Mouse (Mus musculus) embryonic facial prominence, embryonic 14.5 days (tissue): ENCODE data around the gene Sufu. TPM values are rescaled to one million over a fixed set of nuclear protein-coding genes. Genes with fewer than 3 reads are reported as not detected.

ENCODE experiments used
- ATAC-seq: fragments of 200-750 bp; cut with Nextera tagmentation; 2 replicates; pipeline ENCODE4 v1.8.0; 2017; ENCODE audit warnings: low read depth, moderate number of reproducible peaks, moderate TSS enrichment
- DNase-seq: peaks from one replicate; pipeline ENCODE4 v3.0.0-alpha.2; 2015; ENCODE audit warnings: low spot score
- H3K27ac ChIP-seq: fragments of 300-500 bp; sonication (generic); replicated peaks from 2 replicates; pipeline ENCODE4 v1.5.1; 2014; ENCODE audit warnings: low read depth, mild to moderate bottlenecking, low read length, moderate library complexity
- H3K27me3 ChIP-seq: fragments of 300-500 bp; sonication (generic); replicated peaks from 2 replicates; pipeline ENCODE4 v1.6.1; 2014; ENCODE audit warnings: low read length; ENCODE audit not compliant: control insufficient read depth, insufficient read depth
- H3K36me3 ChIP-seq: fragments of 300-500 bp; sonication (generic); 2 replicates; pipeline ENCODE4 v1.6.1; 2014; ENCODE audit warnings: low read length, mixed read lengths; ENCODE audit not compliant: control insufficient read depth, insufficient read depth
- H3K4me1 ChIP-seq: fragments of 300-500 bp; sonication (generic); 2 replicates; pipeline ENCODE4 v1.6.1; 2014; ENCODE audit warnings: antibody characterized with exemption, low read length; ENCODE audit not compliant: control insufficient read depth, insufficient read depth
- H3K4me2 ChIP-seq: fragments of 300-500 bp; sonication (generic); 2 replicates; pipeline ENCODE4 v1.6.1; 2014; ENCODE audit warnings: low read depth, mild to moderate bottlenecking, low read length, moderate library complexity, mixed read lengths
- H3K4me3 ChIP-seq: fragments of 300-500 bp; sonication (generic); 2 replicates; pipeline ENCODE4 v1.5.1; 2014; ENCODE audit warnings: low read depth, mild to moderate bottlenecking, low read length
- H3K9ac ChIP-seq: fragments of 300-500 bp; sonication (generic); 2 replicates; pipeline ENCODE4 v1.6.1; 2014; ENCODE audit warnings: low read depth, mild to moderate bottlenecking, low read length, moderate library complexity, mixed read lengths
- H3K9me3 ChIP-seq: fragments of 300-500 bp; sonication (generic); 2 replicates; pipeline ENCODE4 v1.6.1; 2016; ENCODE audit warnings: low read length; ENCODE audit not compliant: control insufficient read depth
- WGBS: fragments of 180-500 bp; shearing (Covaris S2); extraction: QIAGEN DNeasy Blood & Tissue Kit; methylation state at CpG from one replicate; pipeline ENCODE4 v1.1.7; 2014; 5-methylcytosine and 5-hydroxymethylcytosine counted together
- polyA plus RNA-seq: library from polyadenylated mRNA; unstranded; fragments of >200 nt; fragmentation: Nextera tagmentation; extraction: Ambion mirVana; gene quantifications from 2 replicates; pipeline ENCODE4 v1.2.1, GENCODE M21; 2014

Sufu gene
- polyA plus RNA-seq, 1 experiment from 2014 or later: 34.3 TPM

DNA sequence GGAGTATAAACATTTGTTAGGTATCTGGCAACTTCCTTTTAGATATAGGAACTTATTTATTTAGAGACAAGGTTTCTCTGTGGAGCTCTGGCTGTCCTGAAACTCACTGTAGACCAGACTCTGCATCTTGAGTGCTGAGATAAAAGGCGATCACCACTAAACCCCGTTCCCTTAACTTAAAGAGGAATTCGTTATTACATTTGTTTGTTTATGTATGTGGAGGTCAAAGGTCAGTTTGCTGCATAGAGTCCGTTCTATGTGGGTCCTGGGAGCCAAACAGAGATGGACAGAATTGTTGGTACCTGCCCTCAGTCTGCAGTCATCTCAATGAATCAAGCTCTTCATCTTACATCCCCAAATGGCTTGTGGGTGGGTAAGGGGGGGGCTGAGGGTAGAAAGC is 20.8 kb upstream of the Sufu start:
- 51% methylated on average over 4 of the region's 4 CpGs for WGBS
- H3K9me3 ChIP-seq: no peaks in the 10 kb centered on the region

DNA sequence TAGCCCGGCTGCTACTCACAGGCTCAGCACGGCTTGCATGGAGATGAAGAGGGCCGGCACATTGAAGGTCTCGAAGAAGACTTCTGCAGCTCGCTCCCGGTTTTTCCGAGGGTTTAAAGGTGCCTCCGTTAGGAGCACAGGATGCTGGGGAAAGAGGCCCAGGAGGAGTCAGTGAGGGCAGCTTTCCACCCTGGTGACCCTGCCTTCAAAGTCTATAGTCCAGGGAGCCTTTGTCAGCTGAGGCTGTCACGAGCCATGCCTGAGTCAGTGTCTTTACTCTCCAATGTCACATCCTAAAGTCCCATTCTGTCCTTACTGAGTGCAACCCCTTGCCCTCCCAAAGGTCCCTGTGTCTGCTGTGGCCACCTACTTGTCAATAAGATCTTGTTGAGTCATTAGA is 14.4 kb upstream of the Sufu start:
- DNase-seq (no peak), ATAC-seq (no peak)
- Histone ChIP-seq H3K4me2 (no peak overlapping the region), H3K4me1 (no peaks in the 10 kb centered on the region), H3K27ac (no peak overlapping the region), H3K36me3 (peaks cover 94% of the 10 kb centered on the region), H3K27me3 (no peaks in the 10 kb centered on the region), H3K9ac (no peak overlapping the region), H3K9me3 (no peaks in the 10 kb centered on the region), H3K4me3 (no peak overlapping the region)
- WGBS: 87% methylated on average over 9 of the region's 9 CpGs

More for the DNA sequence above, 20.8 kb upstream of the Sufu start:
- Histone ChIP-seq H3K27me3 (no peaks in the 10 kb centered on the region), H3K4me3 (no peak overlapping the region), H3K9ac (no peak overlapping the region), H3K4me1 (no peaks in the 10 kb centered on the region), H3K36me3 (peaks cover 48% of the 10 kb centered on the region), H3K27ac (no peak overlapping the region), H3K4me2 (no peak overlapping the region)
- no peak for DNase-seq
- ATAC-seq: no peak

- Histone ChIP-seq H3K4me1 (peaks cover 9% of the 10 kb centered on the region), H3K9me3 (no peaks in the 10 kb centered on the region), H3K27ac (no peak overlapping the region), H3K4me2 (no peak overlapping the region), H3K27me3 (no peaks in the 10 kb centered on the region), H3K4me3 (no peak overlapping the region), H3K9ac (no peak overlapping the region), H3K36me3 (peaks cover 26% of the 10 kb centered on the region)
- no peak for DNase-seq
- 85% methylated on average over 5 of the region's 5 CpGs for WGBS
- no peak for ATAC-seq
Observed at GRCm38 (mm10) chr19:46389872-46390271, 6.8 kb upstream of the Sufu start.

DNA sequence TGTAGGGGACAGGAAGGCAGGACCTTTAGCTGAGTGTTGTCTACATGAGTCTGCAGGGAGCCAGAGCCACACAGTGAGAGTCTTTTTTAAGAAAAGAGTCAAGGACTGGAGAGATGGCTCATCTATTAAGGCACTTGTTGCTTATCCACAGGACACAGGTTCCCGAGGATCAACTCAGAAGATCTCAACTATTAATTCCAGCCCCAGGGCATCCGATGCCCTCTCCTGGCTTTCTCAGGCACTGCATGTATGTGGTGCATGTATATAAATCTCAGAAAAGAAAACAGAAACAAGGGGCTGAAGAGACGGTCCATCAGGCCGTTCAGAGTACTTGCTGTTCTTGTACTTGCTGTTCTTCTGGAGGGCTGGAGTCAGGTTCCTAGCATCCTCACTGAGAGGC is 4.7 kb upstream of the Sufu start:
- Histone ChIP-seq H3K4me1 (peaks cover 9% of the 10 kb centered on the region), H3K9me3 (no peaks in the 10 kb centered on the region), H3K27ac (no peak overlapping the region), H3K9ac (no peak overlapping the region), H3K4me2 (no peak overlapping the region), H3K36me3 (peaks cover 9% of the 10 kb centered on the region; the same call in 1 of the 2 replicates), H3K27me3 (no peaks in the 10 kb centered on the region), H3K4me3 (no peak overlapping the region)
- 47% methylated on average over 4 of the region's 4 CpGs for WGBS
- ATAC-seq: no peak
- DNase-seq: no peak

DNA sequence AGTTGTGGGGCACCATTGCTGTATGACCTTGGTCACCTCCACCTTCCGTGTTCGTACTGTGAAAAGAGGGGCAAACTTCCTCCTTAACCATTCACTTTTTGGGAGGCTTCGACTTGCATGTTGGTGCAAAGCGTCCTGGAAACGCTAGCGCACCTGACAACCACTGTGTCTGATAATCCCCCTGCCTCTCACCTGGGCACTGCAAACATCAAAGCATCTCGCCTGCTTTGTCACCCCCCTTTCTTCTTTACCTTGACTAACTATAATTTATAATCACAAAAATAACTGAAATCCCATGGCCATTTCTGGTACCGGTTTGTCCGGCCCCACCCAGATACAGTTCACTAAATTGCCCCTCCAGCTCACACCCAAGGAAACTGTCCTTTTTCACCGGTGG is 2.0 kb upstream of the Sufu start:
- WGBS: 8% methylated on average over 10 of the region's 10 CpGs
- peaks cover 25% of the 10 kb centered on the region for H3K4me1 ChIP-seq

DNA sequence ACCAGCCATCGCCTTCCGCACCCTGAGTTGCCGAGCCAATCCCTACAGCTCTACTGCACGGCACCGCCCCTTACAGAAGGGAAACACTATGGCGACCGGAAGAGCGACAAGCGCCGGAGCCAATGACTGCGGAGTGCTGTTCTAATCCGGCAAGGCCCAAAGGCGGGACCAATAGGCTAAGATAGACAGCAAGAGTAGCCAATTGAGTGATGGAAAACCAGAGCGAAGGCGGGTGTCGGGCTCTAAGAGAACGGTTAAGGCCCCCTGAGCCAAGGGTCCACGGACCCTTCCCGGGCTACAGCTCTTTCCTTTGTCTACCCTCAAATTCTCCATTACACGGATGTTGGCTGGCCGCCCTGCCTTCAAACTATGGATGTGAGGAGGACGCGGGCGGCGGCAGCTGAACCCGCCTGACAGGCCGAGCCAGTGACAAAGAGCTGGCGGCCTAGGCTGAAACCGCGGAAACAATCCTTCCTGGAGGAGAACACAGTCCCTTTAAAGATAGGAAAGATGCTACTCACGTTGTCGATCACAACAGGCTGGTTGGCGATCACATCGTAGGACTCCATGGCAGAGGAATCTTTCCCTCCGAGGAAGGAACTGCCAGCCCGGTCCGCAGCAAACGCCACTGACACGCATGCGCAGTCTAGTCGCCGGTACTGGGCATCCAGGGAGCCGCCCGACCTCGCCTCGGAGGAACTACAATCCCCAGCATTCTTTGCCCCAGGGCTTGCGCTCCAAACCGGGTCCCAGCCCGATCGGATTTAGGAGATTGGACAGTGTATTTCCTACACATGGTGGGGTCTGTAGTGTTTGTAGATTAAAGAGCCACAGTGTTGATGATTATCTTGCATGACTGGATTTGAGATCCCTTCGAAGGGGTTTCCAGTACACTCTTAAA is 1.3 kb upstream of the Sufu start, which contains the start of gene Actr1a:
TSS of gene Actr1a (minus strand) at position 640 of the 901 bp plus-strand sequence.
- peak within 1 kb of the TSS; percentile 86 for H3K9ac ChIP-seq
- H3K36me3 ChIP-seq: peaks cover 7% of the 10 kb centered on the region; the same call in 1 of the 2 replicates
- H3K4me2 ChIP-seq: peak within 1 kb of the TSS; percentile 93
- H3K27me3 ChIP-seq: no peaks in the 10 kb centered on the region
- ATAC-seq: peak; percentile 97
- DNase-seq: peak; percentile 100
- under 1% methylated on average over 51 of the region's 51 CpGs for WGBS
- peaks cover 30% of the 10 kb centered on the region for H3K4me1 ChIP-seq
- peak within 1 kb of the TSS; percentile 77 for H3K27ac ChIP-seq
- no peaks in the 10 kb centered on the region for H3K9me3 ChIP-seq
- H3K4me3 ChIP-seq: peak within 1 kb of the TSS; percentile 93

More for the DNA sequence above, 2.0 kb upstream of the Sufu start:
- ATAC-seq (no peak), DNase-seq (no peak)
- Histone ChIP-seq H3K27ac (no peak overlapping the region), H3K36me3 (peaks cover 7% of the 10 kb centered on the region; the same call in 1 of the 2 replicates), H3K9me3 (no peaks in the 10 kb centered on the region), H3K4me3 (peak overlapping the region; percentile 80), H3K4me2 (peak overlapping the region; percentile 93), H3K9ac (peak overlapping the region; percentile 60), H3K27me3 (no peaks in the 10 kb centered on the region)

DNA sequence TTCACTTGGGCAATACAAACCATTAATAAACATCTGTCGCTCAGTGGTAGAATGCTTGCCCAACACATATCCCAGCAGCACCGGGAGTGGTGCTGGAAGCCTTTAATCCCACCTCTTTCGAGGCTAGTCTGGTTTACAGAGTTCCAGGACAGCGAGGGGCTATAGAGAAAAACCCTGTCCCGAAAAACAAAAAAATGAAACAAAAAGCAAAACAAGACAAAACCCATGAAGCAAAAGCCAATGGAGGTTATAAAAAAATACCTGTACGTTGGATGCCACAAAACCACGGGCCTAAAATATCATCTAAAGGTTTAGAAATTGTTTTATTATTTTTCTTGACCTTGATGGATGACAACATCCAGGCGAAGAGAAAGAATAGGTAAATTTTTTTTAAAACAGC is 587 bp upstream of the Sufu start:
- H3K4me2 ChIP-seq: peak overlapping the region; percentile 93
- 10% methylated on average over 8 of the region's 8 CpGs for WGBS
- H3K9me3 ChIP-seq: no peaks in the 10 kb centered on the region
- no peak overlapping the region for H3K27ac ChIP-seq
- peaks cover 33% of the 10 kb centered on the region for H3K4me1 ChIP-seq
- peak overlapping the region; percentile 80 for H3K4me3 ChIP-seq
- DNase-seq: no peak
- peak overlapping the region; percentile 86; the same call in 1 of the 2 replicates for H3K9ac ChIP-seq
- peaks cover 14% of the 10 kb centered on the region for H3K36me3 ChIP-seq
- ATAC-seq: no peak
- H3K27me3 ChIP-seq: no peaks in the 10 kb centered on the region

DNA sequence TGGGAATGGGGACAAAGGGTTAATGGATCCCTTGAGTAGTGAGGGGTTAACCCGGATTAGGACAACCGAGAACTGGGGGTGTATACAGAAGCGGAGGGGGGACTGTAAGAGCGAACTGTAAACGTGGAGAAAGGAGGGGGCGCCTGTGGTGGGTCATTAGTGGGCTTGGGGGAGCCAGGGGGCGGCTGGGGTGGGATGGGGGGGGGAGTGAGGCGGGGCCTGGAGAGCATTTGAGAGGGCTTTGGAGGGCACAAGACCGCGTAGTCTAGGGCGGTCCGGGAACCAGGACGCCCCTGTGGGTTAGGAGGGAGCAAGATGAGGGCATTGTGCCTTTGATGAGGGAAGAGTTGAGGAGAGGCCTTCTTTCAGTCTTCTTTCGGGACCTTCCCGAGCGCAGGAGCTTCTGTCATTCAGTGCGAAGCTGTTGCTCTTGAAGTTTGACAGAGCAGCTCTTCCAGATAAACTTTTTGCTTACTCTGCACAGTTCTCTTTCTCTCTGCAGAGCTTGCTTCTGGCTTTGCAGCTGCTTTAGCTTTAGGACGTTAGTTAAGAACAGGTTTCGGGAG is 823 bp downstream of the Sufu start:
- Histone ChIP-seq H3K4me2 (peak overlapping the region; percentile 78), H3K27me3 (no peaks in the 10 kb centered on the region), H3K9ac (peak overlapping the region; percentile 86), H3K36me3 (peaks cover 11% of the 10 kb centered on the region), H3K27ac (peak overlapping the region; percentile 88), H3K9me3 (no peaks in the 10 kb centered on the region), H3K4me1 (peaks cover 33% of the 10 kb centered on the region), H3K4me3 (peak overlapping the region; percentile 93)
- DNase-seq (peak; percentile 64), ATAC-seq (no peak)
- under 1% methylated on average over 13 of the region's 19 CpGs for WGBS
